Comparison of ENCODE assay signal across 13 mouse cellular contexts in the genomic region with DNA sequence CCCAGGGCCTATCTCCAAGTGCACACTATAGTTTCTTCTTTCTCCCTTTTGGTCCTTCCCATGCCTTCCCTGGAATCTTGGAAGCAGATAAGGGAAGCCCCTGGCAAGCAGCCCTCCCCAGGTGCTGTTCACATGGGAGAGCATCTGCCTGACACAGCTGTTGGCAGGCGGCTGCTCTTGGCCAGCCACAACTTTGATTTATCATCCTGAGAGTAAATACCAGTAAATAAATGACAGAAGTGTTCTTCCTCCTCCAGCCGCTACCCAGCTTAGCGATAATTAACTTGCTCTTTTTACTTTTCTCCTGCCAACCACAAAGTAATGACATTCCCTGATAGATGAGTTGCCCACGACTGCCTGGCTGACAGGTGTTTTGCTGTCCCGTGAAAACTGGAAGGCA.
DNase-seq lines count a peak whose midpoint lies in the region; ATAC-seq lines count a peak whose summit lies in the region.
"Had no signal": no experiment of that assay in that cellular context is flagged by ENCODE, and none has a peak within 500 bp of the region (broad histone marks: within the 10 kb centered on the region; RNA-seq: fewer than 3 reads in every experiment).

No protein-coding gene starts in this region.

- H3K4me2 ChIP-seq in hindbrain, embryonic 16.5 days (ENCODE audit: low read length): no peak overlapping the region
- no peak overlapping the region for H3K4me2 ChIP-seq in hindbrain, embryonic 13.5 days
- H3K4me2 ChIP-seq: embryonic facial prominence, embryonic 13.5 days; heart, embryonic 15.5 days had no signal

- WGBS in hindbrain, embryonic 16.5 days: 43% methylated on average over 5 of the region's 5 CpGs
- WGBS in hindbrain, embryonic 13.5 days: 38% methylated on average over 5 of the region's 5 CpGs

- H3K4me3 ChIP-seq in hindbrain, embryonic 16.5 days (ENCODE audit: low read length): no peak overlapping the region
- no peak overlapping the region for H3K4me3 ChIP-seq in hindbrain, embryonic 13.5 days
- H3K4me3 ChIP-seq: embryonic facial prominence, embryonic 13.5 days; heart, embryonic 15.5 days; left cerebral cortex, adult 2 months had no signal

- peak; percentile 54; the same call in 1 of the 2 replicates for ATAC-seq in hindbrain, embryonic 16.5 days
- ATAC-seq in hindbrain, embryonic 13.5 days (ENCODE audit: low FRiP score): no peak
- no peak for ATAC-seq in megakaryocyte-erythroid progenitor cell, adult 5-6 weeks (replicated peaks; ENCODE audit: low FRiP score, low TSS enrichment, poor library complexity, severe bottlenecking)
- no peak for ATAC-seq in megakaryocyte progenitor cell, adult 5-6 weeks (replicated peaks; ENCODE audit: poor library complexity)
- ATAC-seq: CD4-positive, CD25-positive, alpha-beta regulatory T cell, adult 4 months had no signal

- no peaks in the 10 kb centered on the region for H3K27me3 ChIP-seq in hindbrain, embryonic 16.5 days (replicated peaks; ENCODE audit: control insufficient read depth, insufficient read depth, low read length)
- no peaks in the 10 kb centered on the region for H3K27me3 ChIP-seq in hindbrain, embryonic 13.5 days
- H3K27me3 ChIP-seq: embryonic facial prominence, embryonic 13.5 days; heart, embryonic 15.5 days had no signal

- H3K9ac ChIP-seq in hindbrain, embryonic 16.5 days (ENCODE audit: low read depth, low read length): no peak overlapping the region
- no peak overlapping the region for H3K9ac ChIP-seq in hindbrain, embryonic 13.5 days
- H3K9ac ChIP-seq: embryonic facial prominence, embryonic 13.5 days; heart, embryonic 15.5 days had no signal

- H3K4me1 ChIP-seq in hindbrain, embryonic 16.5 days (ENCODE audit: control insufficient read depth, insufficient read depth, low read depth, low read length): no peaks in the 10 kb centered on the region
- peaks cover 2% of the 10 kb centered on the region for H3K4me1 ChIP-seq in hindbrain, embryonic 13.5 days (replicated peaks)
- H3K4me1 ChIP-seq: heart, embryonic 15.5 days had no signal

- H3K27ac ChIP-seq in hindbrain, embryonic 16.5 days (ENCODE audit: low read depth, low read length): no peak overlapping the region
- H3K27ac ChIP-seq in hindbrain, embryonic 13.5 days: no peak overlapping the region
- H3K27ac ChIP-seq: embryonic facial prominence, embryonic 13.5 days; heart, embryonic 15.5 days; left cerebral cortex, adult 2 months; macrophage had no signal

- no peaks in the 10 kb centered on the region for H3K36me3 ChIP-seq in hindbrain, embryonic 16.5 days (ENCODE audit: control insufficient read depth, insufficient read depth, low read length)
- H3K36me3 ChIP-seq in hindbrain, embryonic 13.5 days: no peaks in the 10 kb centered on the region
- H3K36me3 ChIP-seq: embryonic facial prominence, embryonic 13.5 days; heart, embryonic 15.5 days had no signal

- peak; percentile 18 for DNase-seq in right cerebral cortex, postnatal 14 days
- no peak for DNase-seq in right cerebral cortex, adult 18-20 months
- peak; percentile 81 to 82 for DNase-seq in kidney, postnatal 36 days
- peak; percentile 8 for DNase-seq in testis, postnatal 14 days (ENCODE audit: low spot score)

- no peaks in the 10 kb centered on the region; the same call in 1 of the 2 replicates for H3K9me3 ChIP-seq in hindbrain, embryonic 16.5 days (ENCODE audit: control insufficient read depth, low read length)
- H3K9me3 ChIP-seq in hindbrain, embryonic 13.5 days: no peaks in the 10 kb centered on the region
- H3K9me3 ChIP-seq: heart, embryonic 15.5 days had no signal
